Mouse (Mus musculus): Measurements from ENCODE around the gene Uggt2.

Uggt2 gene

GRCm38 (mm10) chr14:119098851-119099569, at the start of gene Uggt2:
Gene Uggt2 (minus strand): TSS chr14:119099430.
- peak; percentile 70 to 73 for DNase-seq (ENCODE audit: low spot score in 2 of 2)

- DNase-seq (ENCODE audit: low spot score in 2 of 2) = no peak
Measured at GRCm38 (mm10) chr14:119139381-119139950, 40.2 kb upstream of the Uggt2 start.

GRCm38 (mm10) chr14:119138786-119139100, 39.5 kb upstream of the Uggt2 start:
- DNase-seq (ENCODE audit: low spot score in 2 of 2) = no peak

- no peak for DNase-seq (ENCODE audit: low spot score in 2 of 2)
Measured at GRCm38 (mm10) chr14:119137906-119138785, 38.9 kb upstream of the Uggt2 start, which contains the start of gene Hs6st3. Gene Hs6st3 (plus strand): TSS chr14:119138341.

- peak in 1 of 2 experiments; percentile 1 for DNase-seq (ENCODE audit: low spot score in 2 of 2)
Measured at GRCm38 (mm10) chr14:119137512-119137905, 38.3 kb upstream of the Uggt2 start.

- DNase-seq (ENCODE audit: low spot score in 2 of 2) = no peak
Measured at GRCm38 (mm10) chr14:119127330-119127729, 28.1 kb upstream of the Uggt2 start.

- no peak for DNase-seq (ENCODE audit: low spot score in 2 of 2)
Measured at GRCm38 (mm10) chr14:119125840-119126239, 26.6 kb upstream of the Uggt2 start.

- no peak for DNase-seq (ENCODE audit: low spot score in 2 of 2)
Measured at GRCm38 (mm10) chr14:119124061-119124460, 24.8 kb upstream of the Uggt2 start.

GRCm38 (mm10) chr14:119123582-119123981, 24.4 kb upstream of the Uggt2 start:
- no peak for DNase-seq (ENCODE audit: low spot score in 2 of 2)

- DNase-seq (ENCODE audit: low spot score in 2 of 2) = no peak
Measured at GRCm38 (mm10) chr14:119112558-119112957, 13.3 kb upstream of the Uggt2 start.

GRCm38 (mm10) chr14:119109776-119110218, 10.6 kb upstream of the Uggt2 start:
- DNase-seq (ENCODE audit: low spot score in 2 of 2) = no peak

GRCm38 (mm10) chr14:119108776-119109301, 9.6 kb upstream of the Uggt2 start:
- DNase-seq (ENCODE audit: low spot score in 2 of 2) = no peak

- DNase-seq (ENCODE audit: low spot score in 2 of 2) = no peak
Measured at GRCm38 (mm10) chr14:119107591-119107990, 8.4 kb upstream of the Uggt2 start.

GRCm38 (mm10) chr14:119099570-119099891, 301 bp upstream of the Uggt2 start:
- no peak for DNase-seq (ENCODE audit: low spot score in 2 of 2)

- DNase-seq (ENCODE audit: low spot score in 2 of 2) = no peak
Measured at GRCm38 (mm10) chr14:119061811-119062210, 37.4 kb downstream of the Uggt2 start.

GRCm38 (mm10) chr14:119060682-119061081, 38.5 kb downstream of the Uggt2 start:
- no peak for DNase-seq (ENCODE audit: low spot score in 2 of 2)

- no peak for DNase-seq (ENCODE audit: low spot score in 2 of 2)
Measured at GRCm38 (mm10) chr14:119057014-119057413, 42.2 kb downstream of the Uggt2 start.

GRCm38 (mm10) chr14:119052969-119053368, 46.3 kb downstream of the Uggt2 start:
- no peak for DNase-seq (ENCODE audit: low spot score in 2 of 2)

GRCm38 (mm10) chr14:119052361-119052760, 46.9 kb downstream of the Uggt2 start:
- no peak for DNase-seq (ENCODE audit: low spot score in 2 of 2)

- DNase-seq (ENCODE audit: low spot score in 2 of 2) = no peak
Measured at GRCm38 (mm10) chr14:119043765-119044164, 55.5 kb downstream of the Uggt2 start.

GRCm38 (mm10) chr14:119040253-119040652, 59.0 kb downstream of the Uggt2 start:
- no peak for DNase-seq (ENCODE audit: low spot score in 2 of 2)

- DNase-seq (ENCODE audit: low spot score in 2 of 2) = no peak
Measured at GRCm38 (mm10) chr14:119037755-119038154, 61.5 kb downstream of the Uggt2 start.
